Mouse (Mus musculus) adrenal gland, adult 8-10 months (tissue): ENCODE data around the gene Rpap2. TPM values are rescaled to one million over a fixed set of nuclear protein-coding genes. Genes with fewer than 3 reads are reported as not detected.

ENCODE experiments used
- DNase-seq: peaks from one replicate; pipeline ENCODE4 v3.0.0; 2022
- total RNA-seq, 4 experiments: library from RNA; stranded (reverse); gene quantifications; 2 replicates each; pipeline ENCODE4 v1.2.4; 2022

Rpap2 gene
- total RNA-seq, result 10 to 100 TPM; 17.8 to 21.2 (median 19.9) TPM

- DNase-seq, result peak; percentile 73
Measured at GRCm38 (mm10) chr5:107597301-107598077, at the start of gene Rpap2, which contains the start of gene Glmn. TSS of gene Rpap2 (plus strand) at chr5:107597373. TSS of gene Glmn (minus strand) at chr5:107597888.

- no peak for DNase-seq
Measured at GRCm38 (mm10) chr5:107547955-107548354, 49.2 kb upstream of the Rpap2 start.

- no peak for DNase-seq
Measured at GRCm38 (mm10) chr5:107548444-107548843, 48.7 kb upstream of the Rpap2 start.

GRCm38 (mm10) chr5:107554336-107554735 lies 42.8 kb upstream of the Rpap2 start:
- DNase-seq, result no peak

- no peak for DNase-seq
Measured at GRCm38 (mm10) chr5:107556969-107557368, 40.2 kb upstream of the Rpap2 start.

- DNase-seq, result no peak
Measured at GRCm38 (mm10) chr5:107569148-107569547, 28.0 kb upstream of the Rpap2 start.

- DNase-seq, result no peak
Measured at GRCm38 (mm10) chr5:107598380-107598779, 1.2 kb downstream of the Rpap2 start.

- peak; percentile 29 for DNase-seq
Measured at GRCm38 (mm10) chr5:107611224-107611623, 14.1 kb downstream of the Rpap2 start.

GRCm38 (mm10) chr5:107617986-107618385 lies 20.8 kb downstream of the Rpap2 start:
- DNase-seq, result no peak

- no peak for DNase-seq
Measured at GRCm38 (mm10) chr5:107621327-107621726, 24.2 kb downstream of the Rpap2 start.

- no peak for DNase-seq
Measured at GRCm38 (mm10) chr5:107633651-107634050, 36.5 kb downstream of the Rpap2 start.

- DNase-seq, result no peak
Measured at GRCm38 (mm10) chr5:107637106-107637505, 39.9 kb downstream of the Rpap2 start.

- no peak for DNase-seq
Measured at GRCm38 (mm10) chr5:107638366-107638765, 41.2 kb downstream of the Rpap2 start.

- DNase-seq, result no peak
Measured at GRCm38 (mm10) chr5:107644595-107644994, 47.4 kb downstream of the Rpap2 start.

GRCm38 (mm10) chr5:107645935-107646334 lies 48.8 kb downstream of the Rpap2 start:
- no peak for DNase-seq

- no peak for DNase-seq
Measured at GRCm38 (mm10) chr5:107647580-107647979, 50.4 kb downstream of the Rpap2 start.

GRCm38 (mm10) chr5:107648552-107649125 lies 51.5 kb downstream of the Rpap2 start:
- no peak for DNase-seq

GRCm38 (mm10) chr5:107649680-107650079 lies 52.5 kb downstream of the Rpap2 start:
- DNase-seq, result no peak

GRCm38 (mm10) chr5:107650427-107650826 lies 53.3 kb downstream of the Rpap2 start:
- no peak for DNase-seq

- DNase-seq, result no peak
Measured at GRCm38 (mm10) chr5:107652055-107652660, 55.0 kb downstream of the Rpap2 start.

- no peak for DNase-seq
Measured at GRCm38 (mm10) chr5:107678392-107678791, 81.2 kb downstream of the Rpap2 start.

GRCm38 (mm10) chr5:107681300-107681699 lies 84.1 kb downstream of the Rpap2 start:
- no peak for DNase-seq

- DNase-seq, result no peak
Measured at GRCm38 (mm10) chr5:107684380-107684779, 87.2 kb downstream of the Rpap2 start.

GRCm38 (mm10) chr5:107687161-107687560 lies 90.0 kb downstream of the Rpap2 start:
- DNase-seq, result no peak
